Mouse (Mus musculus): ENCODE measurements around the gene Tradd. TPM values are rescaled to one million over a fixed set of nuclear protein-coding genes. Genes with fewer than 3 reads are reported as not detected.

Tradd gene
- polyA plus RNA-seq, 1 experiment from 2014 or later, result 14.3 TPM

- Histone ChIP-seq H3K27me3 (ENCODE audit: control insufficient read depth, insufficient read depth, low read length) (peaks cover 16% of the 10 kb centered on the region), H3K9me3 (replicated peaks; ENCODE audit: control insufficient read depth, low read length) (no peaks in the 10 kb centered on the region)
These were observed 26.3 kb upstream of the Tradd start for GRCm38 (mm10) chr8:105290554-105291314.

GRCm38 (mm10) chr8:105289805-105290460, 25.5 kb upstream of the Tradd start, which contains the start of gene 4931428F04Rik:
TSS of gene 4931428F04Rik (minus strand) at chr8:105289864.
- H3K4me2 ChIP-seq, result peak within 1 kb of the TSS; percentile 92
- peak within 1 kb of the TSS; percentile 72 for H3K9ac ChIP-seq (ENCODE audit: low read depth, low read length)
- H3K9me3 ChIP-seq (replicated peaks; ENCODE audit: control insufficient read depth, low read length), result no peaks in the 10 kb centered on the region
- peaks cover 20% of the 10 kb centered on the region for H3K4me1 ChIP-seq (ENCODE audit: control insufficient read depth, insufficient read depth, low read length)
- H3K36me3 ChIP-seq (ENCODE audit: control insufficient read depth, insufficient read depth, low read length), result no peaks in the 10 kb centered on the region; the same call in 1 of the 2 replicates
- peak within 1 kb of the TSS; percentile 51 for H3K4me3 ChIP-seq (ENCODE audit: low read depth, low read length)
- 1% methylated on average over 41 of the region's 43 CpGs for WGBS (ENCODE audit: insufficient replicate concordance)
- no peak for ATAC-seq (replicated peaks; ENCODE audit: insufficient number of reproducible peaks, low FRiP score, low TSS enrichment)
- H3K27ac ChIP-seq (ENCODE audit: low read depth, low read length), result peak within 1 kb of the TSS; percentile 57; the same call in 1 of the 2 replicates
- H3K27me3 ChIP-seq (ENCODE audit: control insufficient read depth, insufficient read depth, low read length), result peaks cover 16% of the 10 kb centered on the region

More at GRCm38 (mm10) chr8:105290554-105291314, 26.3 kb upstream of the Tradd start:
- Histone ChIP-seq H3K4me2 (peak overlapping the region; percentile 92), H3K9ac (ENCODE audit: low read depth, low read length) (no peak overlapping the region), H3K4me1 (ENCODE audit: control insufficient read depth, insufficient read depth, low read length) (peaks cover 20% of the 10 kb centered on the region), H3K36me3 (ENCODE audit: control insufficient read depth, insufficient read depth, low read length) (no peaks in the 10 kb centered on the region), H3K4me3 (ENCODE audit: low read depth, low read length) (peak overlapping the region; percentile 51; the same call in 1 of the 2 replicates), H3K27ac (ENCODE audit: low read depth, low read length) (no peak overlapping the region)
- no peak for ATAC-seq (replicated peaks; ENCODE audit: insufficient number of reproducible peaks, low FRiP score, low TSS enrichment)
- WGBS (ENCODE audit: insufficient replicate concordance), result 11% methylated on average over 31 of the region's 31 CpGs

- peak overlapping the region; percentile 57; the same call in 1 of the 2 replicates for H3K27ac ChIP-seq (ENCODE audit: low read depth, low read length)
- no peaks in the 10 kb centered on the region; the same call in 1 of the 2 replicates for H3K36me3 ChIP-seq (ENCODE audit: control insufficient read depth, insufficient read depth, low read length)
- peak overlapping the region; percentile 51 for H3K4me3 ChIP-seq (ENCODE audit: low read depth, low read length)
- H3K4me2 ChIP-seq, result peak overlapping the region; percentile 92
- WGBS (ENCODE audit: insufficient replicate concordance), result 1% methylated on average over 53 of the region's 53 CpGs
- H3K27me3 ChIP-seq (ENCODE audit: control insufficient read depth, insufficient read depth, low read length), result peaks cover 16% of the 10 kb centered on the region
- peaks cover 20% of the 10 kb centered on the region for H3K4me1 ChIP-seq (ENCODE audit: control insufficient read depth, insufficient read depth, low read length)
- peak; percentile 92 for ATAC-seq (replicated peaks; ENCODE audit: insufficient number of reproducible peaks, low FRiP score, low TSS enrichment)
- peak overlapping the region; percentile 72 for H3K9ac ChIP-seq (ENCODE audit: low read depth, low read length)
- H3K9me3 ChIP-seq (replicated peaks; ENCODE audit: control insufficient read depth, low read length), result no peaks in the 10 kb centered on the region
These were observed 24.7 kb upstream of the Tradd start for GRCm38 (mm10) chr8:105288958-105289732.

- ATAC-seq (replicated peaks; ENCODE audit: insufficient number of reproducible peaks, low FRiP score, low TSS enrichment), result no peak
- WGBS (ENCODE audit: insufficient replicate concordance), result 89% methylated on average over 5 of the region's 5 CpGs
- H3K4me2 ChIP-seq, result peak overlapping the region; percentile 92; the same call in 1 of the 2 replicates
These were observed 23.8 kb upstream of the Tradd start for GRCm38 (mm10) chr8:105288231-105288630.

GRCm38 (mm10) chr8:105286907-105287306, 22.5 kb upstream of the Tradd start:
- no peak overlapping the region for H3K4me3 ChIP-seq (ENCODE audit: low read depth, low read length)
- 85% methylated on average over 4 of the region's 4 CpGs for WGBS (ENCODE audit: insufficient replicate concordance)
- no peaks in the 10 kb centered on the region; the same call in 1 of the 2 replicates for H3K36me3 ChIP-seq (ENCODE audit: control insufficient read depth, insufficient read depth, low read length)
- H3K27ac ChIP-seq (ENCODE audit: low read depth, low read length), result no peak overlapping the region
- no peak for ATAC-seq (replicated peaks; ENCODE audit: insufficient number of reproducible peaks, low FRiP score, low TSS enrichment)
- no peaks in the 10 kb centered on the region for H3K9me3 ChIP-seq (replicated peaks; ENCODE audit: control insufficient read depth, low read length)
- peaks cover 20% of the 10 kb centered on the region for H3K4me1 ChIP-seq (ENCODE audit: control insufficient read depth, insufficient read depth, low read length)
- peaks cover 18% of the 10 kb centered on the region for H3K27me3 ChIP-seq (ENCODE audit: control insufficient read depth, insufficient read depth, low read length)
- H3K4me2 ChIP-seq, result no peak overlapping the region
- no peak overlapping the region for H3K9ac ChIP-seq (ENCODE audit: low read depth, low read length)

More at GRCm38 (mm10) chr8:105288231-105288630, 23.8 kb upstream of the Tradd start:
- no peaks in the 10 kb centered on the region; the same call in 1 of the 2 replicates for H3K36me3 ChIP-seq (ENCODE audit: control insufficient read depth, insufficient read depth, low read length)
- H3K27me3 ChIP-seq (ENCODE audit: control insufficient read depth, insufficient read depth, low read length), result peaks cover 11% of the 10 kb centered on the region
- H3K27ac ChIP-seq (ENCODE audit: low read depth, low read length), result no peak overlapping the region
- H3K9me3 ChIP-seq (replicated peaks; ENCODE audit: control insufficient read depth, low read length), result no peaks in the 10 kb centered on the region
- H3K9ac ChIP-seq (ENCODE audit: low read depth, low read length), result no peak overlapping the region
- peaks cover 20% of the 10 kb centered on the region for H3K4me1 ChIP-seq (ENCODE audit: control insufficient read depth, insufficient read depth, low read length)
- no peak overlapping the region for H3K4me3 ChIP-seq (ENCODE audit: low read depth, low read length)

GRCm38 (mm10) chr8:105285514-105285913, 21.1 kb upstream of the Tradd start:
- Histone ChIP-seq H3K9me3 (replicated peaks; ENCODE audit: control insufficient read depth, low read length) (no peaks in the 10 kb centered on the region), H3K9ac (ENCODE audit: low read depth, low read length) (no peak overlapping the region), H3K4me3 (ENCODE audit: low read depth, low read length) (no peak overlapping the region), H3K36me3 (ENCODE audit: control insufficient read depth, insufficient read depth, low read length) (no peaks in the 10 kb centered on the region; the same call in 1 of the 2 replicates), H3K4me2 (no peak overlapping the region), H3K4me1 (ENCODE audit: control insufficient read depth, insufficient read depth, low read length) (peaks cover 16% of the 10 kb centered on the region), H3K27ac (ENCODE audit: low read depth, low read length) (no peak overlapping the region), H3K27me3 (ENCODE audit: control insufficient read depth, insufficient read depth, low read length) (peaks cover 21% of the 10 kb centered on the region)
- no peak for ATAC-seq (replicated peaks; ENCODE audit: insufficient number of reproducible peaks, low FRiP score, low TSS enrichment)
- WGBS (ENCODE audit: insufficient replicate concordance), result 50% methylated on average over 12 of the region's 12 CpGs

- WGBS (ENCODE audit: insufficient replicate concordance), result 26% methylated on average over 23 of the region's 23 CpGs
- H3K27me3 ChIP-seq (ENCODE audit: control insufficient read depth, insufficient read depth, low read length), result peaks cover 30% of the 10 kb centered on the region
These were observed 18.7 kb upstream of the Tradd start for GRCm38 (mm10) chr8:105283074-105283473.

GRCm38 (mm10) chr8:105282239-105282638, 17.8 kb upstream of the Tradd start:
- WGBS (ENCODE audit: insufficient replicate concordance), result 61% methylated on average over 4 of the region's 4 CpGs
- no peak for ATAC-seq (replicated peaks; ENCODE audit: insufficient number of reproducible peaks, low FRiP score, low TSS enrichment)
- Histone ChIP-seq H3K4me3 (ENCODE audit: low read depth, low read length) (no peak overlapping the region), H3K9ac (ENCODE audit: low read depth, low read length) (no peak overlapping the region), H3K27me3 (ENCODE audit: control insufficient read depth, insufficient read depth, low read length) (peaks cover 39% of the 10 kb centered on the region), H3K27ac (ENCODE audit: low read depth, low read length) (no peak overlapping the region), H3K4me1 (ENCODE audit: control insufficient read depth, insufficient read depth, low read length) (peaks cover 6% of the 10 kb centered on the region), H3K9me3 (replicated peaks; ENCODE audit: control insufficient read depth, low read length) (no peaks in the 10 kb centered on the region), H3K4me2 (no peak overlapping the region), H3K36me3 (ENCODE audit: control insufficient read depth, insufficient read depth, low read length) (no peaks in the 10 kb centered on the region; the same call in 1 of the 2 replicates)

More at GRCm38 (mm10) chr8:105283074-105283473, 18.7 kb upstream of the Tradd start:
- H3K4me3 ChIP-seq (ENCODE audit: low read depth, low read length), result no peak overlapping the region
- H3K9me3 ChIP-seq (replicated peaks; ENCODE audit: control insufficient read depth, low read length), result no peaks in the 10 kb centered on the region
- 0 out of 2 replicates have a peak, but pooled peaks have one; percentile 28 for ATAC-seq (replicated peaks; ENCODE audit: insufficient number of reproducible peaks, low FRiP score, low TSS enrichment)
- H3K27ac ChIP-seq (ENCODE audit: low read depth, low read length), result no peak overlapping the region
- no peak overlapping the region for H3K9ac ChIP-seq (ENCODE audit: low read depth, low read length)
- H3K4me2 ChIP-seq, result no peak overlapping the region
- H3K4me1 ChIP-seq (ENCODE audit: control insufficient read depth, insufficient read depth, low read length), result peaks cover 6% of the 10 kb centered on the region
- H3K36me3 ChIP-seq (ENCODE audit: control insufficient read depth, insufficient read depth, low read length), result no peaks in the 10 kb centered on the region; the same call in 1 of the 2 replicates

Measured in heart, embryonic 11.5 days (tissue).